Mouse (Mus musculus): ENCODE data around the gene Lrp2bp. TPM values are rescaled to one million over a fixed set of nuclear protein-coding genes. Genes with fewer than 3 reads are reported as not detected.

Lrp2bp gene
- 1 to 10 TPM in 1 of 2 experiments, under 1 TPM in 1; 0.83 to 1.3 TPM for total RNA-seq (2021)
- long read RNA-seq, experiment 1, partial matches to known transcripts, result 1 of 4 reads
- long read RNA-seq, experiment 1, other reads (novel, unspliced or antisense), result 2 of 4 reads
- long read RNA-seq, experiment 2, partial matches to known transcripts, result 0 of 2 reads
- long read RNA-seq, experiment 2, other reads (novel, unspliced or antisense), result 2 of 2 reads

DNA sequence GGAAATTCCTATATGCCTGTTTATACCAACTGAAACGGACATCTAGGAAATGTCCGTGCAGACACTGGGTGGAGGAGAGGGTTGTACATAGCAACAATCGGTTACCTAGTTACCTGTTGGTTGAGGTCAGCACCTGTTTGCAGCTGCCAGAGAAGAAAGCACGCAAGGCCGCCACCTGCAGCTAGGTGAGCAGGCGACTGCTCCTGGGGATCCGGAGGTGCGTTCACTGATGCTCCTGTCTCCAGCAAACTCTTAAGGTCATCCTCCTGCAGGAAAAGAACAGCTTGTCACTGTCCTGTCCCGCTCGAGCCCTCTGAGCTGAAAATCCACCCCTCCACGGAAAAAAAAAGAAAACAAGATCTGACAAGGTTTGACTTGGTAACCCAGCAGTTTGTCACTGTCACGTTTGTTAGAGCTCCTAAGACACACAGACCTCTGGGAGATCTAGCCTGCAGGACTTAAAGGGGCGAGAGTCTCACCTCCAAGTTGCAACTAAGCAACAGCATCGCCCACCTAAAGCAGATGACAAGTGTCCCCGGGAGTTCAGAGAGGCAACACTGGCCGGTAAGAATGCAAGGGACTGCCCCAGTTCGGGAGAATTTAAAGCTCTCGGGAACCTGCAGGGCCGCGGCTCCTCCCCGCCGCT lies at the start of gene Lrp2bp:
Lrp2bp (plus strand) TSS at position 166 of the 646 bp plus-strand sequence.
- DNase-seq (ENCODE audit: low spot score in 2 of 2), result no peak

DNA sequence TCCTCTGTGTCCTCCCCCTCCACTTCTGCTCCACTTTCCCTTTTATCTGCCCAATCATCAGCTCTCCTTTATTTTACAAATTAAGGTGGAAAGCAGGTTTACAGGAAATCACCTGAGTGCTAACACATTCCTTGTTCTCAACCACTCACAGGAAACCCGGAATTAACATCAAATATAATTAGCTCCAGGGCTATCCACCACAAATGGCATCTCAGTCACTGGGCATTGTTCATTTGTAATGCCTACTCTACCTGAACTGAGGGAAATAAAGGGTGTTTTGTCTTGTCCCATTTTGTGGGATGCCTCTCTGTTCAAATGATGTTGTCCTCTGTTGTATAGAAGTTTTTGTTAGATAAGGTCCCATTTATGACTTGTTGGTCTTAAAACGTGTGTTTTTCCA lies 48.5 kb upstream of the Lrp2bp start:
- DNase-seq (ENCODE audit: low spot score in 2 of 2), result no peak

DNA sequence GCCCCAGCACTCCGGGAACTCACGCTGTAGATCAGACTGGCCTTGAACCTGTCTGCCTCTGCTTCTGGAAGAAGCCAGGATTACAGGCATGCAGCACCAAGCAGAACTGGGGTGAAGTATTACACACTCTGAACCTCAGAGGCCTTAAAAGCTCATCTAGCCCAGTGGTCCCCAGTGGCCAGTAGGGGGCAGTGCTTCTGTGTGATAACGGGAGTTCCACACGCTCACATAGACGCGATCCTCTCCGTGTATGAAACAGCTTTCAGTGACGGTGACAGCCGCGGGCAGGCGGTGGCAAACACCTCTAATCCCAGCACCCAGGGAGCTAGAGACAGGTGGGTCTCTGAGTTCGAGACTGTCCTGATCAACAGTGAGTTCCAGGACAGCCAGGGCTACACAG lies 28.2 kb upstream of the Lrp2bp start:
- DNase-seq (ENCODE audit: low spot score in 2 of 2), result no peak

DNA sequence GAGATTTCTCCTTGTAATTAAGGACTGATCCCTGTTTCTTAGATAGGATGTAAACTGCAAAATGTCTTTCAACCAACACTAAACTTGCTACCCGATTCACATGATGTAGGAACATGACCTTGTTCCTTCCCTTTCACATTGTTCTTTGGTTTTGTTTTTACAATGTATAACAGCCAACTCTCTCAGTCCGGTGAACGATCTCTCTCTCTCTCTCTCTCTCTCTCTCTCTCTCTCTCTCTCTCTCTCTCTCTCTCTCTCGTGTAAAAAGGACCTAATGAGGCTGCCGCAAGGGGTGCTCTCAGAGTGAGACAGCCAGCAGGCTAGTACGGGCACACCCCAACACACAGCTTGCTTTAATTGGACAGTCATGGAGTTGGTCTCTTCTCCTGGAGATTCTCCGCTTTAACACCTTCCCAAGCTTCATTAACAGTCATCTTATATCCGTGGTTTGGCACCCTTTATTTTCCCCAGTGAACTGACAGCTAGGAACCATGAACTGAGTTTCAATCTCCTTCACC lies 25.1 kb upstream of the Lrp2bp start:
- no peak for DNase-seq (ENCODE audit: low spot score in 2 of 2)

DNA sequence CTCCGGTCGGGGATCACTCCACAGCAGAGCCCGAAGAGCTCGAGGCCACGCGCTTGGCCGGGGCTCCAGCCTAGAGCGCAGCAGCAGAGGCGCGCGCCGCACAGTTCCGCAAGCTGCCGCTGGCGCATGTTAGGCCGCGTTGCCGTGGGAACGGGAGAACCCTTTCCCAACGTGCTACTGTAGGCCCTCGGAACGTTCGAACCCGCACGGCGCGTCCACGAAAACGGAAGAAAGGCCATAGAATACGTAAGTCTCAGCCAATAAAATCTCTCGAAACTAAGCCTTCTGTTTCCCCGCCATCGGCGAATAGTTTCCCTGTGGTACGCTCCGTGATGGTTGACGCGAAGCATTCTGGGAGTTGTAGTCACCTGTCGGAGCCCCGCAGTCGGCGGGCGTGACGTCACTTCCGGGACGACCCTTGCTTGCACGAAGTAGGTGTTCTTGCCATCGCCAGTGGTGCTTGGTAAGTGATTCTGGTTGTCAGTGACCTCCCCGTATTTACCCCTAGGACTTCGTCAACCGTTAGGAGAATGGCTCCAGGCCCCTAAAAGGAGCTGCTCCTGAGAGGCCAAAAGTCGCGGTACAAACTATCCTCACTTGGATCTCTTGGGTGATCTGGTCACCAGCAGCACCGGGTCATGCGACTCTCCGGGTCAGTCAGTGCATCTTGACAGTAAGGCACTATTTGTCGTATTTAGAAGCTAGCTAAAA lies 23.8 kb upstream of the Lrp2bp start, which contains the start of the genes 1700029J07Rik and Ufsp2:
1700029J07Rik (minus strand) TSS at position 127 of the 711 bp plus-strand sequence.
Ufsp2 (plus strand) TSS at position 403 of the 711 bp plus-strand sequence.
- peak; percentile 91 to 98 for DNase-seq (ENCODE audit: low spot score in 2 of 2)

DNA sequence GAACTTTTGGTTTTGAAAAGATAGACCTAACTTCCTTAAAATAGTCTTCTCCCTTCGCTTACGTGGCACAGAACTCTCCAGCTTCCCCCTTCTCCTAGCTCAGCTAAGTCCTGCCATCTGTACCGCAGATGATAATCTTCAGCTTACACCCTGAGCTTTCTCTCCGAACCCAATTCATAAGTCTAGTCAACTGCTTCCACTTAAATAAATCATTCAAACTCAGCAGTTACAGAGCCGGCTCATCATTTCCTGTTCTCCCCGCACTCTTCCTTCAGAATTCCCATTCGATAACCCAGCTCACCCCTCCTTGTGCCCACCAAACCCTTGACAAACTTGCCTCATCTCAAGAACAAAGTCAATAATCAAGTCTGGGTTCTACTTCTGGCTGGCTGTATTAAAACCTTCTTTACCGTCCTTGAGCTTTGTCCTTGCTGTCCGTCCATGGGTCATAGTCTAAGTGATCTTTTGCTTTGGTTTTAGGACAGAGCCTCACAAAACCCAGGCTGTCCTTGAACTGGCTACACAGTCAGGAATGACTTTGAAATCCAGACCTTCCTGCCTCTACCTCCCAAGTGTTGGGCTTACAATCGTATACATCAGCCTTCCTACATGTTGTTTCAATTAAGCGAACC lies 23.1 kb upstream of the Lrp2bp start:
- DNase-seq (ENCODE audit: low spot score in 2 of 2), result no peak

DNA sequence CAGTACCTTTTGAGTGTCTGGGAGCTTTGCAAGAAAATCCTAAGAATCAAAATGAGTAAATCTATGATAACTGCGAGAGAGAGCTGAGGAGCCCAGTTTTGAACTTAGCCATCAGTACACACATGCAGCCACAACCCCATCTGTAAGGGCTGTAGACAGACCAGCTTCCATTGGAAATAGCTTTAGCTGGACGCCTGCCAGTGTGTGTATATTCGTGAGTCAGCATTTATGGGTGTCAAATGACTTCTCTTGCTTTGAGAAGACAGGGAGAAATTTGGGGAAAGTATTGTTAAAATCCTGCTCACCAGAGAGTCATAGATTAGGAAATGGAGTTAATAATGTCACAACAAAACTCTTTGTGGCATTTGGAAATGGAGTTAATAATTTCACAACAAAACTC lies 12.4 kb upstream of the Lrp2bp start:
- DNase-seq (ENCODE audit: low spot score in 2 of 2), result no peak

DNA sequence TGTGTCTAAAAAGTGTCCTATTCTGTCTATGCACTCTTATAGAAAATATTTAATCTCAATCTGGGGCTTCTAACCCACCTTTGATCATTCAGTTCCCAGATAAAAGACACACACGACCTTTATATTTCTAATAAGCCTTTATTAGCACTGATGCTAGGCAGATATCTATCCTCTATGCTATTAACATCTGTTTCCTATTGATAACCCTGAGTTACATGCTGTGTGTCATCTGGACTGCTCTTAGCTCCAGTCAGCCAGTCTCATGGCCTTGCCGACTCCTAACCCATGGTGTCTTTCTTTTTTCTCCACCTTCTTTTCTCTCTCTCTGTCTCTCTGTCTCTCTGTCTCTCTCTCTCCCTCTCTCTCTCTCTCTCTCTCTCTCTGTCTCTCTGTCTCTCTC lies 10.9 kb upstream of the Lrp2bp start:
- no peak for DNase-seq (ENCODE audit: low spot score in 2 of 2)

DNA sequence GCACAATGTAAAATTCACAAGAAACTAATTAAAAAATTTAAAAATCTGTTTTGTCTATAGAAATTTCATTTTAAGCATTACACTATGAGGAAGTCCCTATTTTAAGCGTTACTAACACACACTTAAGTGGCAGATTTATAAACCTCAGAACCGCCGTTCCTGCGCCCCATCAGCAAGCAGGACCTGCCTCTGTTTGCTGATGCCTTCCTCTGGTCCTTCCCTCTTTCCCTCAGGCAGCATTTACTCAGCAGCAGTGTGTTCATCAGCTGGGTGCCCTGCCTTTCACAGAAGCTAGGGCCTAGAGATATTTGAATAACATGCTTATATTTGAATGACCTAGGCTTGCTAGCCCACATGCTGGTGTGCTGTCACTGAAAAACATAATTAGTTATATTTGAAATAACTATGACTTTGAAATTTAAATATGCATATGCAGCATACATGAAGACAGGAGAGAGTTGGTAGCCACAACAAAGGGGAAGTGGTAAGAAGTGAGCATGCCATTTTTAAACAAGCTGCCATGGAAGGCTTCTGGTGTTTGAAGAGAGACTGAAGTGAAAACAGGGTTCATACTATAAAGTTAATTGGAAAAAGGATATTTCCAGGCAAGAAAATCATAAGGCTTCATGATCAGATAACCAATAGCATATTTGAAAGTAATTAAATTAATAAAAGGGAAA lies 8.3 kb upstream of the Lrp2bp start:
- no peak for DNase-seq (ENCODE audit: low spot score in 2 of 2)

DNA sequence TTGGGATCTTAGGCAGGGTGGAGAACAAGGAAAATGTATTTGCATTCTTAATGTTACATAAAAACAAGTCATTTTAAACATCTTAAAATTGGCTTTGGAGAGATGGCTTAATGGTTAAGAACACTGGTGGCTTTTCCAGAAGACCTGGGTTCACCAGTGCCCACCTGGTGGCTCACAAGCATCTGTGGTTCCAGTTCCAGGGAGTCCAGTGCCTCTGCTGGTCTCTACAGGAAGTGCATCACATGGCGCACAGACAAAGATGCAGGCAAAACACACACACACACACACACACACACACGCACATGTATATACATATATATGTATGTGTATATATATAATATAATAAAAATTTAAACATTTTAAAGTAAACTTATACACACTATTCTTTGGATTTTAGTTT lies 5.0 kb upstream of the Lrp2bp start:
- DNase-seq (ENCODE audit: low spot score in 2 of 2), result no peak

DNA sequence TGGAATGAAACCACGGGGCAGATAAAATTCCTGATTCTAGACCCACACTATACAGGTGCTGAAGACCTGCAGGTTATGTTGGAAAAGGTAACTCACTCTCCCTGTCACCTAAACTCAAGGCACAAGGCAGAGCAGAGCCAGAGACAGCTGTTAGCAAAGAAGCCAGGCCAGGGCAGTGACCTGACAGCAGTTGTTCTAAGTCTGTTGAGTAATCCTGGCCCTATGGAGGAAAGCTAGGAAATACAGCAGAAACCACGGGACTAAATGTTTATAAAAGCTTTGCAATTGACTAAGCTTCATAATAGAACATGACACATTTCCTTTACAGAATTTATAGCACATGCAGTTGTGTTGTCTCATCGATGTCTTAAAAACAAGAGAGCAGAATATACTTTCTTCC lies 3.5 kb upstream of the Lrp2bp start:
- DNase-seq (ENCODE audit: low spot score in 2 of 2), result no peak

DNA sequence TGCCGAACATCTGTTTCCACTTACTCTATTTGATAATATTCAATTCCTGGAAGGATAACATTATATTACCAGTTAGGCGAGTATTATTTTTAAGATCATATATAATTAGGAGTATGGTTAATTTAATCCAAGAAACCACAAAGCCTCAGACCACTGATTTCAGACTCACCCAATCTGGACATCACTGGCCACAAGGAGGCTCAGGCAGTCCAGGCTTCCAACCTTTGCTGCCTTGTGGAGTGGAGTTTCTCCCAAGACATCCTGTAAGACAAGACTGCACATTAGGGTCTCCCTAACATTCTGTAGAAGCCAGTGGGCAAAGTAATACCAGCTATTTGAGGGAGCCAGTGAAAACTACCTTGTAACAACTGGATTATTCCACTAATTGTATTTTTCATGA lies 875 bp upstream of the Lrp2bp start:
- no peak for DNase-seq (ENCODE audit: low spot score in 2 of 2)

DNA sequence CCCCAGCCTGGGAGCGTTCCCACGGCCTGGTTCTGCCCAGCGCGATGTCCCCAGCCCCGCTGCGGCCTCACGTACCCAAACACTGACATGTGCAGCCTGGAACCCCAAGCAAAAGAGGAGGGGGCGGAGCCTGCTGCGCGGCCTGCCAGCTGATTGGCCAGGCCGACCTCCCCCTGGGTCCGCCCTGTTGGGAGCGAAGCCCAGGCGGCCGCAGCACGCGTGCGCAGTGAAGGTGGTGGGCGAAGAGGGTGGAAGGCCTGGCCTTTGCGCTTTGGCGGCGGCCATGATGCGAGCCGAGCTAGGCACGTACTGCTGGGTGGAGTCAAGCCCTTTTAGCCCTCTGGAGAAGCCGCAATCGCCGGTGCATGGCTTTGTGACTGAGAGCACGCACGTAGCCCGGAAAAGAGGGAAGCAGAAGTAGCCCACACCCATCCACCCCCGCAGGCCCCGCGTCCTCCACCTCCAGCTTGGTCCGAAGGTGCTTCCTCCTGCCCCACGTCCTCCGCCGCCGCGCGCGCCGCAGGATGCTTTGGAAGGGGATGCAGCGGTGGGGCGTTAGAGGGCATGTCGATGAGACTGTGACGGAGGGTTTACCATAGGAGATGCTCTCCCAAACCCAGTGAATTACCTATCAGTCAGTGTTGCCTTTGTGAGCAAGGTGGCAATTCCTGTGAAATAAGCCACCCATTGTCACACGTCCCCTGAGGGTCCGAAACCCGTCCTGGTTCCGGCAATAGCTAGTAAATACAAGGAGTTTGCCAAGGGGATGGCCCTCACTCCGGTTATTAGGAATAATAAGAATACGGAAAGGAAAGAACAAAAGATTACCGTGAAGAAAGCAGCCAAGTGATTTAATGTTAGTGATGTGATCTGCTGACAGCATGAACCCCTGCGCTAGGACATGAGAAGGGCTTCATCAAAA lies 942 bp downstream of the Lrp2bp start:
- peak; percentile 98 for DNase-seq (ENCODE audit: low spot score in 2 of 2)

DNA sequence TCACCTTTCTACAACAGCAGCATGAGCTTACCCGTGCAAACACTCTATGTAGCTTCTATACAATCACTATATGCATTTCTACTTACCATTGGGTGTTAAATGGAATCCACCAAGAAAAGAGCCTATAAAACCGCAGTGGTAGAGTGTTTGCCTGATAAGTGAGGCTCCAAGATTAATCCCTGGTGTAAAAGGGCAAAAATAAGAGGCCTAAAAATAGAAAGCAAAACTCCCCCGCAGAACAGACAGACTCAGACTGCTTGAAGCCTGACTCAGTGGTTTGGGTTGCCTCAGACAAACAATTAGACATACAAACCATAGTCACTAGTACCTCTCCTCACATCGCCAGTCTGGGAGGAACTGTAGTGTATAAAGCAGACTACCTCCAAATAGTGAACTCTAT lies 6.5 kb downstream of the Lrp2bp start, which contains the start of gene Ankrd37:
Ankrd37 (minus strand) TSS at position 112 of the 400 bp plus-strand sequence.
- DNase-seq (ENCODE audit: low spot score in 2 of 2), result no peak

DNA sequence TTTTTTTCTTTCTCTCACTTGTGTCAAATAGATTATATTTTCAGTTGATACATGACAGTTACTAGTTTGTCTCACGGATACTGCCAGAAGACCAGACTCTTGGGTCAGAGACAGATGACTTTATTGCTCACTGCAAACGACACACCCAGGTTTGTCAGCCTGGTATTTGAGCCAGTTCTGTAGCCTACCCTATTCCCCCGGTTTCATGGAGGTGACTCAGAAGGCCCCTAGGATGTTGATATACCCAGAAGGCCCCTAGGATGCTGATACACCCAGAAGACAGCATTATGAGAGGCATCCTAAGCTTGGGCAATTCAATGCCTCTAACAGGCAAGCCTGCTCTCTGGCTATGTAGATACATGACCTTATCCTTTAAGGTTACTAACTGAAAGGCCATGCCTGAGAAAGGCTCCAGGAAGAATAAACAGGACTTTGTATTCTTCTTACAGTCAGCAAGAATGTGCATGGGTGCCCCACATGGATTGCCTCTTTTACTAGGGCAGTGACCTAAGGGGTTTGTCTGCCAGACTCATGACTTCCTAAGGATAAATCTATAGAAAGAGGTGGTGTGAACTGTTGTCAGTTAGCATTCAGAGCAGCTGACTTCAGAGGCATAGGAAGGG lies 8.1 kb downstream of the Lrp2bp start:
- no peak for DNase-seq (ENCODE audit: low spot score in 2 of 2)

DNA sequence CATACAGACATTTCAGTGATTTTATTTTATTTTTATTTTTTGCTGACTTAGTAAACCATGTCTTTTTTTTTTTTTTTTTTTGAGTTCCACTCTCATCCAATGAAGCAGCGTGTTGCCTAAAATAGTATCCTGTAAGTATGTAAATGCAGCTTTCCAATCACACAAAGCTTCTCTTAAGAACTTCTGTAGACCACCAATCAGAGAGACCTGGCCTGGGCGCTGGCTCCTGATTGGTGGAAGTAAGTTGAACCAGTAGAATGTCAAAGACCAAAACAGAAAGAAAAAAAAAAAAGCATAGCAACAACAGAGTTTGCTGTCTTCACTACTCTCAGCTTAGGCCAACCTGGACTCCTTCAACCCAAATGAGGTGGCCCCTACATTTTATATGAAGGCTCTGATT lies 11.2 kb downstream of the Lrp2bp start:
- DNase-seq (ENCODE audit: low spot score in 2 of 2), result no peak

DNA sequence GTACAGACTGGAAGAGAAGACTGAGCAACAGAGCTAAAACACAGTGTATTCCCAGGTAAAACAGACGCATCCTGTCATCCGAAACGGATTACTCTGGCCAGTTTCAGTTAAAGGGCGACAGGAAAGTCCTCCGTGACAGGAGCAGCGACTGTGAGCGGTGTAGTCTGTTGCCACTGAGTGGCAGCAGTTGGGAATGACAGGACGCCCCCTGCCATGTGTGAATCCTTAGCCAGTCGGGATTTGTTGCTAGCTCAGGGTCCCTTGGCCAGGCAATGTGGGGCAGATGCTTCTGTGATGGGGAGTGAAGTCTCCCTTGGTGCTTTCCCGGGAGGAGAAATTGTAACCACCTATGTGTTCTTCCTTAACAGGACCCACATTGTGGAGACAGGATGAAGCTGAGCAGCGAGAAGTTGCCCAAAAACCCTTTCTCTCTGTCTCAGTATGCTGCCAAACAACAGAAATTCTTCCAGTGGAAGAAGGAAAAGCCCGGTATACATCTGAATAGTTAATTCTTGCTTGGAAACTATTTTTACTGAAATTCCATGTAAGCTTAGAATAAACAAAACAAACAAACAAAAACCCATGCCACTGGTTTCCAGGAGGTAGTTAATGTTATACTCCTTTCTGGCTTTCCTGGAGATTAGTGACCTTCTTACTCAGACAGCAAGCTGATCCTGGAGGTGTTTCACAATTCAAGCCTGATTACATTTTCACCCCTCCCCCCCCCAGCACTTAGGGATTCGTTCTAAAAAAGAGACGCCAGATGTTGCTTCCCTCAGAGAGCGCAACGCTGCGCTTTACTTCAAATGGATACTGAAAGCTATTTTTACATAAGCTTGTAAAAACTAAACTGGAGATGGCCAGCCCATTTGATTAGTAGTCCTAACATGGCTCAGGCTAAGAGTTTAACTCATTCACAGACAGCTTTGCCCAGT lies 11.9 kb downstream of the Lrp2bp start:
- no peak for DNase-seq (ENCODE audit: low spot score in 2 of 2)

DNA sequence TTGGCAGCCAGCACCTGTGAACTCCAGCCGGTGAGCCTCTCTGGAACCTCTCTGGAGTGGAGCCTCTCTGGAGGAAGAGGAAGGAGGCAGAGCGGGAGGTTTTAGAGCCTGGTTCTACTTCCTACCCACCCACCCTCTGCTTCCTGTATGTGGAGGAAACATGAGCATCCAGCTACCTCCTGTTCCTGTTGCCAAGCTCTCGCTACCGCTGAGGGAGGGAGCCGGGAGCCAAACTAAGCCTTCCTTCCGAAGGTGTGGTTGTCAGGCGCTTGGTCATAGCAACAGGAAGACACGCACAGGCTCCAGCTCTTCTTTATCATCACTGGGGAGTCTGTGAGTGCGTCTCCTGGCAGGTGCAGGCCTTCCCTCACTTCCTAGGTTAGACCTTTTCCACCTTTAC lies 23.1 kb downstream of the Lrp2bp start:
- no peak for DNase-seq (ENCODE audit: low spot score in 2 of 2)
